Mouse (Mus musculus): ENCODE data around the gene Ttc28. TPM values are rescaled to one million over a fixed set of nuclear protein-coding genes. Genes with fewer than 3 reads are reported as not detected.

Ttc28 gene
- polyA plus RNA-seq, 1 experiment from 2014 or later = 0.85 TPM

GRCm38 (mm10) chr5:111003750-111004149, 124.1 kb downstream of the Ttc28 start:
- Histone ChIP-seq H3K36me3 (ENCODE audit: control insufficient read depth, insufficient read depth) (no peaks in the 10 kb centered on the region), H3K27me3 (ENCODE audit: control insufficient read depth, insufficient read depth, low read depth, low read length) (no peaks in the 10 kb centered on the region), H3K9me3 (replicated peaks; ENCODE audit: control insufficient read depth, low read length) (no peaks in the 10 kb centered on the region), H3K4me3 (ENCODE audit: low read depth, low read length) (no peak overlapping the region), H3K27ac (ENCODE audit: low read length) (no peak overlapping the region), H3K4me2 (ENCODE audit: low read depth, low read length) (no peak overlapping the region), H3K4me1 (ENCODE audit: control insufficient read depth, low read depth, low read length) (no peaks in the 10 kb centered on the region), H3K9ac (ENCODE audit: low read depth, low read length) (no peak overlapping the region)
- no peak for ATAC-seq (ENCODE audit: low read depth)
- 72% methylated on average over 9 of the region's 9 CpGs for WGBS (ENCODE audit: insufficient replicate concordance)

DNA sequence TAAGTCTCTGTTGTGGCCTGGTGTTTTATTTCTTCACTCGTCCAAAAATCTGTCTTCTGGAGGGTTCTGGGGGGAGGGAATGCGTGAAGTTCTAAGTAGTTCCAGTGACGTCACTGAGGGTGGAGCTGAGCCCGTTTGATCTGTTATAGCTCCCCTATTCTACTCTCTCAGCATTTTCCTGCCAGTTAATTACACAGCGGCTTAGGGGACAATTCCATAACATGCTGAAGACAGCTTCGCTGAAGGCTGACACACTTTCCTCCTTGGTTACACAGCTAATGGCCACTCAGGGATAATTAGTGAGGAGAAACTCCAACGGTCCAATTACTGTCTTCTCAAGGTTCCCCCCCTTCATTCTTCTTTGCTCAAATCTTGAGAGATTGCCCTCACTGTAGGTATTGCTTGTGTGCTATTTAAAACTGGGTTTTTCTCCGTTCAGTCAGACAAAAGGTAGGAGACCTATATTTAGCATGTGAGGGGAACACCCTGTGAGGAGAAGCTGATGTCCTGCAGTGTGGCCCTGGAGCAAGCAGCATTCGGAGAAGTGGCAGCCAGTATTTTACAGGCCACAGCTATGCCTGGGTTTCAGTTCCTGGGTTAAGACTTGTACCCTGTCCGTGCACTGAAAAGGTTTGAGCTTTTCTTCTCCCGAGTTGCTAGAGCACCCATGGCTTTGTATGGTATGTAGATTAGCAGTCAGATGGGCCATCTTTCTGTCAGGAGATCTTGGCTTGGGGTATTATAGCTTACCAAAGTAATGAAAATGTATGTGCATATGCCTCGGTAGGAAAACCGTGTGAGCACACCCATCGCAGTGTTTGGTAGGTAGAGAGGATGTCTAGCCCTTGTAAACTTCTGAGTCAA, 126.9 kb downstream of the Ttc28 start:
- H3K4me1 ChIP-seq (ENCODE audit: control insufficient read depth, low read depth, low read length) = no peaks in the 10 kb centered on the region
- no peaks in the 10 kb centered on the region for H3K36me3 ChIP-seq (ENCODE audit: control insufficient read depth, insufficient read depth)
- H3K4me3 ChIP-seq (ENCODE audit: low read depth, low read length) = no peak overlapping the region
- H3K9me3 ChIP-seq (replicated peaks; ENCODE audit: control insufficient read depth, low read length) = no peaks in the 10 kb centered on the region
- H3K27me3 ChIP-seq (ENCODE audit: control insufficient read depth, insufficient read depth, low read depth, low read length) = no peaks in the 10 kb centered on the region
- ATAC-seq (ENCODE audit: low read depth) = no peak
- H3K9ac ChIP-seq (ENCODE audit: low read depth, low read length) = no peak overlapping the region
- WGBS (ENCODE audit: insufficient replicate concordance) = 63% methylated on average over 14 of the region's 14 CpGs
- no peak overlapping the region for H3K27ac ChIP-seq (ENCODE audit: low read length)
- no peak overlapping the region for H3K4me2 ChIP-seq (ENCODE audit: low read depth, low read length)

- no peaks in the 10 kb centered on the region for H3K9me3 ChIP-seq (replicated peaks; ENCODE audit: control insufficient read depth, low read length)
- H3K4me2 ChIP-seq (ENCODE audit: low read depth, low read length) = no peak overlapping the region
- H3K4me3 ChIP-seq (ENCODE audit: low read depth, low read length) = no peak overlapping the region
- no peak overlapping the region for H3K27ac ChIP-seq (ENCODE audit: low read length)
- no peak for ATAC-seq (ENCODE audit: low read depth)
- WGBS (ENCODE audit: insufficient replicate concordance) = 76% methylated on average over 7 of the region's 7 CpGs
- H3K27me3 ChIP-seq (ENCODE audit: control insufficient read depth, insufficient read depth, low read depth, low read length) = no peaks in the 10 kb centered on the region
- H3K36me3 ChIP-seq (ENCODE audit: control insufficient read depth, insufficient read depth) = no peaks in the 10 kb centered on the region
- no peaks in the 10 kb centered on the region for H3K4me1 ChIP-seq (ENCODE audit: control insufficient read depth, low read depth, low read length)
- H3K9ac ChIP-seq (ENCODE audit: low read depth, low read length) = no peak overlapping the region
Measured at GRCm38 (mm10) chr5:111007136-111007500, 127.5 kb downstream of the Ttc28 start.

DNA sequence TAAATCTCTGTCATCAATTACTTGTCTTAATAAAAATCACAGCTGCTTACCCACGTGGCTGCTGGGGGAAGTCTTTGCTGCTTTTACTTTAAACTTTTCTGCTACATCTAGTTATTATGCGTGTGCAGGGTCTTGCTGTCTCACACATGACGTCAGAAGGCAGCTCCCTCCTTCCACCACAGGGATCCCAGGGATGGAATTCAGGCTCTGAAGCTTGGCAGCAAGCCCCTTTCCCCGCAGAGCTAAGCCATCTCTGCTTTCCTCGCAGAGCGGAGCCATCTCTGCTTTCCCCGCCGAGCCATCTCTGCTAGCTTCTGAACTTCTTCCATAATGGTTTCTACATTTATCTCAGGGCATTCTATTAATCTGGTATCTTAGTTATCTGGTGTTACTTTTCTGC, 128.3 kb downstream of the Ttc28 start:
- H3K9ac ChIP-seq (ENCODE audit: low read depth, low read length) = no peak overlapping the region
- H3K9me3 ChIP-seq (replicated peaks; ENCODE audit: control insufficient read depth, low read length) = no peaks in the 10 kb centered on the region
- H3K36me3 ChIP-seq (ENCODE audit: control insufficient read depth, insufficient read depth) = no peaks in the 10 kb centered on the region
- H3K4me2 ChIP-seq (ENCODE audit: low read depth, low read length) = no peak overlapping the region
- no peaks in the 10 kb centered on the region for H3K27me3 ChIP-seq (ENCODE audit: control insufficient read depth, insufficient read depth, low read depth, low read length)
- H3K4me1 ChIP-seq (ENCODE audit: control insufficient read depth, low read depth, low read length) = no peaks in the 10 kb centered on the region
- H3K27ac ChIP-seq (ENCODE audit: low read length) = no peak overlapping the region
- H3K4me3 ChIP-seq (ENCODE audit: low read depth, low read length) = no peak overlapping the region
- 65% methylated on average over 8 of the region's 8 CpGs for WGBS (ENCODE audit: insufficient replicate concordance)
- ATAC-seq (ENCODE audit: low read depth) = no peak

DNA sequence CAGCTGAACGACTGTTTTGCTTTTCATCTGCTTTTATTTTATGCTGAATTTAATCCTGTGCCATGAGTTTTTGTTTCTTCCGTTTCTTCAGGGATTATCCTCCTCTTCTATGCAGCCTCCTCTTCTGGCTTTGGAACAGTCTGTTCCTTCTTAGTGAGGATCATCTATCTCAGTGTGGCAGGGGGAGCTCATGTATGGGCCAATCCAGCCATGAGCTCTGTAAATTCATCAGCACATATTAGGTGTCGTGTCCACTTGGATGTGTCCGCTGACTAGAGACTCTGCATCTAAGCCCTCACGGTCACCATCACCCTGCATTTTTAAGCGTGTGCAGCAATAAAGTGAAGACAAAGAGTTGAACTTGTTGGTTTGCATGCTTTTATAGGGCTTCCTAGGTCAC, 128.8 kb downstream of the Ttc28 start:
- 72% methylated on average over 6 of the region's 6 CpGs for WGBS (ENCODE audit: insufficient replicate concordance)
- Histone ChIP-seq H3K27me3 (ENCODE audit: control insufficient read depth, insufficient read depth, low read depth, low read length) (no peaks in the 10 kb centered on the region), H3K36me3 (ENCODE audit: control insufficient read depth, insufficient read depth) (no peaks in the 10 kb centered on the region)

DNA sequence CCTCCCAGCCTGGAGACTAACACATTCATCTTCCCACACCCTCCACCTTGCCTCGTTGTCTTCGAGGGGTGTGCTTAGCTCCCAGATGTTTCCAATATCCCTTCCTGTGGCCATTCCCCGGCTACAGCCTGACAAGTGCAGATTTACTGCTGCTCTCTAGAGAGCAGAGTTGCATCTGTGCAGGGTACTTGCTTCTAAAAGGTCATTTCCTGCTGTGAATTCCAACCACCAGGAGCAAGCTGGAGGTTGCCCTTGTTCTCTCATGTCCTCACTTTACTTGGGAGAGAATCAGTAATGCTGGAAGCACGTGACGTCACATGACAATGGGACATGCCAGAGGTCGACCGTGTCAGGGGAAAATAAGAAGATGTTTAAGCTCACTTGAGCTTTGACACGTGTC, 131.7 kb downstream of the Ttc28 start:
- Histone ChIP-seq H3K9me3 (replicated peaks; ENCODE audit: control insufficient read depth, low read length) (no peaks in the 10 kb centered on the region), H3K27me3 (ENCODE audit: control insufficient read depth, insufficient read depth, low read depth, low read length) (no peaks in the 10 kb centered on the region), H3K9ac (ENCODE audit: low read depth, low read length) (no peak overlapping the region), H3K36me3 (ENCODE audit: control insufficient read depth, insufficient read depth) (no peaks in the 10 kb centered on the region), H3K4me3 (ENCODE audit: low read depth, low read length) (no peak overlapping the region), H3K27ac (ENCODE audit: low read length) (no peak overlapping the region), H3K4me2 (ENCODE audit: low read depth, low read length) (no peak overlapping the region), H3K4me1 (ENCODE audit: control insufficient read depth, low read depth, low read length) (no peaks in the 10 kb centered on the region)
- WGBS (ENCODE audit: insufficient replicate concordance) = 31% methylated on average over 8 of the region's 8 CpGs
- ATAC-seq (ENCODE audit: low read depth) = no peak

More for the DNA sequence above, 128.8 kb downstream of the Ttc28 start:
- no peak overlapping the region for H3K4me3 ChIP-seq (ENCODE audit: low read depth, low read length)
- no peaks in the 10 kb centered on the region for H3K4me1 ChIP-seq (ENCODE audit: control insufficient read depth, low read depth, low read length)
- no peak overlapping the region for H3K9ac ChIP-seq (ENCODE audit: low read depth, low read length)
- H3K9me3 ChIP-seq (replicated peaks; ENCODE audit: control insufficient read depth, low read length) = no peaks in the 10 kb centered on the region
- no peak for ATAC-seq (ENCODE audit: low read depth)
- no peak overlapping the region for H3K27ac ChIP-seq (ENCODE audit: low read length)
- no peak overlapping the region for H3K4me2 ChIP-seq (ENCODE audit: low read depth, low read length)

DNA sequence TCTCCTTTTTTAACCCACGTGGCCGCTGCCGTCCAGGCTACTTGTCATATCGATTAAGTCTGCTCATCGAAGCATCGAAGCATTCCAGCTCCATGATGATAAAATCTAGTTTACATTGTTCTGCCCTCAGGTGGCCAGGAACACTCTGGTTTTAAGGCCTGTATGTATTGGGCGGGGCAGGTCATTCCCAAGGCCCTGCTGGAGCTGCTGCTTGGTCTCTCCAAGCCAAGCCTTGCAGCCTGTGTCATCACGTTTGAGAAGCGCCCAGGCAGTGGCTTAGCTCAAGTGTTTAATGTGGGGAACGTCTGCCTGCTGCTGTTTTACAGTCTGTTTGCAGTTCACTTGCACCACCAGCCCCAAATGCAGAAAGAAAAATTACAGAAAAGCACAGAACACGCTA, 132.5 kb downstream of the Ttc28 start:
- 64% methylated on average over 11 of the region's 11 CpGs for WGBS (ENCODE audit: insufficient replicate concordance)
- Histone ChIP-seq H3K4me1 (ENCODE audit: control insufficient read depth, low read depth, low read length) (no peaks in the 10 kb centered on the region), H3K27ac (ENCODE audit: low read length) (no peak overlapping the region), H3K4me3 (ENCODE audit: low read depth, low read length) (no peak overlapping the region), H3K27me3 (ENCODE audit: control insufficient read depth, insufficient read depth, low read depth, low read length) (no peaks in the 10 kb centered on the region), H3K9me3 (replicated peaks; ENCODE audit: control insufficient read depth, low read length) (no peaks in the 10 kb centered on the region), H3K36me3 (ENCODE audit: control insufficient read depth, insufficient read depth) (no peaks in the 10 kb centered on the region), H3K9ac (ENCODE audit: low read depth, low read length) (no peak overlapping the region), H3K4me2 (ENCODE audit: low read depth, low read length) (no peak overlapping the region)
- no peak for ATAC-seq (ENCODE audit: low read depth)

GRCm38 (mm10) chr5:111012587-111012986, 133.0 kb downstream of the Ttc28 start:
- H3K9ac ChIP-seq (ENCODE audit: low read depth, low read length) = no peak overlapping the region
- no peak overlapping the region for H3K4me2 ChIP-seq (ENCODE audit: low read depth, low read length)
- no peak for ATAC-seq (ENCODE audit: low read depth)
- no peak overlapping the region for H3K27ac ChIP-seq (ENCODE audit: low read length)
- WGBS (ENCODE audit: insufficient replicate concordance) = 62% methylated on average over 7 of the region's 7 CpGs
- no peaks in the 10 kb centered on the region for H3K36me3 ChIP-seq (ENCODE audit: control insufficient read depth, insufficient read depth)
- H3K4me1 ChIP-seq (ENCODE audit: control insufficient read depth, low read depth, low read length) = no peaks in the 10 kb centered on the region
- H3K27me3 ChIP-seq (ENCODE audit: control insufficient read depth, insufficient read depth, low read depth, low read length) = no peaks in the 10 kb centered on the region
- H3K9me3 ChIP-seq (replicated peaks; ENCODE audit: control insufficient read depth, low read length) = no peaks in the 10 kb centered on the region
- H3K4me3 ChIP-seq (ENCODE audit: low read depth, low read length) = no peak overlapping the region

DNA sequence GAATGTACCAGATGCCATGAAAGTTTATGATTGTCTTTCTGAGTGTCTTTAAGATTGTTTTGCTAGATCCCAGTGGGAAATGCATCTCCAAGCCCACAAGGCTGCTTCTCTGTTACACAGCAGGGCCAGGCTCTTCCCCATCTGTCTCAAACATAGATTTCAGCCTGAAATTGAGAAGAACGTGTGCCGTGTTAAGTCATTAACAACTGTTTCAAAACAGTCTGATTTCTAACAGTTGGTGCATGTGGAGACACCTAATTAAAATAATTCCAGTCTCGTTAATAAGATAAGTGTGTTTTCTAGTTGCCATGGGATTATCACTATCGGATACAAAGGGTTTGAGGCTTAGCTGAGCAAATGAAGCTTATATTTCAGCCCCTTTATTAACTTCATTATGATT, 135.4 kb downstream of the Ttc28 start:
- Histone ChIP-seq H3K27me3 (ENCODE audit: control insufficient read depth, insufficient read depth, low read depth, low read length) (no peaks in the 10 kb centered on the region), H3K4me1 (ENCODE audit: control insufficient read depth, low read depth, low read length) (no peaks in the 10 kb centered on the region), H3K4me2 (ENCODE audit: low read depth, low read length) (no peak overlapping the region), H3K36me3 (ENCODE audit: control insufficient read depth, insufficient read depth) (no peaks in the 10 kb centered on the region), H3K27ac (ENCODE audit: low read length) (no peak overlapping the region), H3K9me3 (replicated peaks; ENCODE audit: control insufficient read depth, low read length) (no peaks in the 10 kb centered on the region), H3K4me3 (ENCODE audit: low read depth, low read length) (no peak overlapping the region), H3K9ac (ENCODE audit: low read depth, low read length) (no peak overlapping the region)
- ATAC-seq (ENCODE audit: low read depth) = no peak
- 66% methylated on average over 4 of the region's 4 CpGs for WGBS (ENCODE audit: insufficient replicate concordance)

Measured in liver, embryonic 16.5 days (tissue).